Mouse (Mus musculus): ENCODE results near the gene Mxi1.

The Mxi1 gene

GRCm38 (mm10) chr19:53322438-53323048, 12.2 kb downstream of the Mxi1 start:
- no peak for DNase-seq (ENCODE audit: low spot score in 2 of 2)

- no peak for DNase-seq (ENCODE audit: low spot score in 2 of 2)
These were observed 14.5 kb downstream of the Mxi1 start for GRCm38 (mm10) chr19:53324866-53325265.

GRCm38 (mm10) chr19:53325578-53326295, 15.4 kb downstream of the Mxi1 start:
- peak; percentile 81 to 85 for DNase-seq (ENCODE audit: low spot score in 2 of 2)

- no peak for DNase-seq (ENCODE audit: low spot score in 2 of 2)
These were observed 17.8 kb downstream of the Mxi1 start for GRCm38 (mm10) chr19:53328116-53328515.

GRCm38 (mm10) chr19:53329221-53329991, 19.1 kb downstream of the Mxi1 start:
- peak; percentile 78 to 89 for DNase-seq (ENCODE audit: low spot score in 2 of 2)

GRCm38 (mm10) chr19:53329992-53330381, 19.7 kb downstream of the Mxi1 start:
- peak; percentile 62 to 69 for DNase-seq (ENCODE audit: low spot score in 2 of 2)

GRCm38 (mm10) chr19:53331882-53332500, 21.7 kb downstream of the Mxi1 start:
- no peak for DNase-seq (ENCODE audit: low spot score in 2 of 2)

- DNase-seq (ENCODE audit: low spot score in 2 of 2), result no peak
These were observed 23.4 kb downstream of the Mxi1 start for GRCm38 (mm10) chr19:53333730-53334129.

- DNase-seq (ENCODE audit: low spot score in 2 of 2), result no peak
These were observed 24.9 kb downstream of the Mxi1 start for GRCm38 (mm10) chr19:53335241-53335640.

GRCm38 (mm10) chr19:53340423-53340822, 30.1 kb downstream of the Mxi1 start:
- no peak for DNase-seq (ENCODE audit: low spot score in 2 of 2)

GRCm38 (mm10) chr19:53343174-53343881, 33.0 kb downstream of the Mxi1 start:
- no peak for DNase-seq (ENCODE audit: low spot score in 2 of 2)

- DNase-seq (ENCODE audit: low spot score in 2 of 2), result no peak
These were observed 33.7 kb downstream of the Mxi1 start for GRCm38 (mm10) chr19:53344062-53344461.

GRCm38 (mm10) chr19:53345766-53346165, 35.4 kb downstream of the Mxi1 start:
- DNase-seq (ENCODE audit: low spot score in 2 of 2), result no peak

GRCm38 (mm10) chr19:53353864-53354263, 43.5 kb downstream of the Mxi1 start:
- peak in 1 of 2 experiments; percentile 60 for DNase-seq (ENCODE audit: low spot score in 2 of 2)

- no peak for DNase-seq (ENCODE audit: low spot score in 2 of 2)
These were observed 44.1 kb downstream of the Mxi1 start for GRCm38 (mm10) chr19:53354271-53355000.

GRCm38 (mm10) chr19:53355065-53355464, 44.7 kb downstream of the Mxi1 start:
- DNase-seq (ENCODE audit: low spot score in 2 of 2), result peak in 1 of 2 experiments; percentile 59

- peak in 1 of 2 experiments; percentile 48 for DNase-seq (ENCODE audit: low spot score in 2 of 2)
These were observed 49.1 kb downstream of the Mxi1 start for GRCm38 (mm10) chr19:53359160-53360033.

- DNase-seq (ENCODE audit: low spot score in 2 of 2), result peak; percentile 46 to 66
These were observed 50.1 kb downstream of the Mxi1 start for GRCm38 (mm10) chr19:53360265-53360958.

GRCm38 (mm10) chr19:53362967-53363366, 52.6 kb downstream of the Mxi1 start:
- no peak for DNase-seq (ENCODE audit: low spot score in 2 of 2)

Data from left cerebral cortex, adult 9 months (tissue).